Mouse (Mus musculus) bone marrow, adult 2 months (tissue): ENCODE measurements around the gene Lzts3. TPM values are rescaled to one million over a fixed set of nuclear protein-coding genes. Genes with fewer than 3 reads are reported as not detected.

Source experiments
- H3K27ac ChIP-seq: fragments of 200-500 bp; 2 replicates; pipeline ENCODE4 v1.5.1; 2012; ENCODE audit warnings: low read depth, mild to moderate bottlenecking, control low read depth, inconsistent platforms, low read length; ENCODE audit not compliant: control insufficient read depth, poor library complexity, insufficient read depth
- H3K4me1 ChIP-seq: fragments of 200-500 bp; 2 replicates; pipeline ENCODE4 v1.6.1; 2011; ENCODE audit warnings: low read length; ENCODE audit not compliant: control insufficient read depth, insufficient read depth
- H3K4me3 ChIP-seq: fragments of 200-500 bp; replicated peaks from 2 replicates; pipeline ENCODE3; 2011; ENCODE audit warnings: mild to moderate bottlenecking, low read depth, low read length, control low read depth; ENCODE audit not compliant: control insufficient read depth
- CTCF ChIP-seq: fragments of 200-500 bp; IDR thresholded peaks from 2 replicates; pipeline ENCODE4 v1.5.1; 2011; ENCODE audit warnings: low read length, control low read depth; ENCODE audit not compliant: control insufficient read depth, insufficient read depth
- POLR2A ChIP-seq: fragments of 200-500 bp; IDR thresholded peaks from 2 replicates; pipeline ENCODE4 v1.6.1; 2011; ENCODE audit warnings: low read depth, mild to moderate bottlenecking, control low read depth, low read length, borderline replicate concordance; ENCODE audit not compliant: control insufficient read depth
- WGBS: fragments of 180-500 bp; shearing (Covaris S2); methylation state at CpG from one replicate; pipeline ENCODE4 v1.1.7; 2018; 5-methylcytosine and 5-hydroxymethylcytosine counted together
- polyA plus RNA-seq: library from polyadenylated mRNA; stranded (reverse); fragments of >200 nt; gene quantifications from 2 replicates; pipeline ENCODE4 v1.2.4, GENCODE M21; 2011; ENCODE audit warnings: low replicate concordance; ENCODE audit not compliant: missing spikeins, insufficient read depth, insufficient read length

Gene Lzts3
- polyA plus RNA-seq, 1 experiment = 2.6 TPM

GRCm38 (mm10) chr2:130642197-130642660, 374 bp downstream of the Lzts3 start:
- Histone ChIP-seq H3K27ac (no peak overlapping the region; the same call in 1 of the 2 replicates), H3K4me3 (peak overlapping the region; percentile 74), H3K4me1 (no peaks in the 10 kb centered on the region)
- 2% methylated on average over 25 of the region's 27 CpGs for WGBS
- TF ChIP-seq POLR2A (no peak), CTCF (no peak)

- Histone ChIP-seq H3K27ac (no peak overlapping the region), H3K4me1 (no peaks in the 10 kb centered on the region), H3K4me3 (no peak overlapping the region)
- TF ChIP-seq POLR2A (no peak), CTCF (no peak)
- WGBS = 71% methylated on average over 6 of the region's 6 CpGs
These were observed 1.1 kb downstream of the Lzts3 start for GRCm38 (mm10) chr2:130641351-130642025.

- 85% methylated on average over 6 of the region's 6 CpGs for WGBS
- TF ChIP-seq CTCF (no peak), POLR2A (no peak)
These were observed 3.3 kb downstream of the Lzts3 start for GRCm38 (mm10) chr2:130639276-130639675.

GRCm38 (mm10) chr2:130638101-130638611, 4.4 kb downstream of the Lzts3 start:
- peaks cover 2% of the 10 kb centered on the region; the same call in 1 of the 2 replicates for H3K4me1 ChIP-seq
- TF ChIP-seq POLR2A = no peak
- WGBS = 58% methylated on average over 16 of the region's 16 CpGs
- no peak overlapping the region for H3K4me3 ChIP-seq
- no peak overlapping the region for H3K27ac ChIP-seq

More at GRCm38 (mm10) chr2:130639276-130639675, 3.3 kb downstream of the Lzts3 start:
- no peak overlapping the region for H3K4me3 ChIP-seq
- H3K4me1 ChIP-seq = peaks cover 2% of the 10 kb centered on the region; the same call in 1 of the 2 replicates
- no peak overlapping the region for H3K27ac ChIP-seq

- TF ChIP-seq CTCF = no peak
- no peak for TF ChIP-seq POLR2A
- Histone ChIP-seq H3K27ac (no peak overlapping the region), H3K4me1 (peaks cover 2% of the 10 kb centered on the region; the same call in 1 of the 2 replicates), H3K4me3 (no peak overlapping the region)
- WGBS = 10% methylated on average over 21 of the region's 21 CpGs
These were observed 6.8 kb downstream of the Lzts3 start for GRCm38 (mm10) chr2:130635847-130636246.

- TF ChIP-seq CTCF = peak; percentile 17; the same call in 1 of the 2 replicates
- 0 out of 2 replicates have a peak, but pooled peaks have one; percentile 4 for TF ChIP-seq POLR2A
- H3K27ac ChIP-seq = no peak overlapping the region
- H3K4me1 ChIP-seq = peaks cover 2% of the 10 kb centered on the region; the same call in 1 of the 2 replicates
- WGBS = 4% methylated on average over 38 of the region's 38 CpGs
- no peak overlapping the region for H3K4me3 ChIP-seq
These were observed 7.7 kb downstream of the Lzts3 start for GRCm38 (mm10) chr2:130634739-130635411.

- Histone ChIP-seq H3K4me1 (peaks cover 2% of the 10 kb centered on the region; the same call in 1 of the 2 replicates), H3K4me3 (no peak overlapping the region), H3K27ac (no peak overlapping the region)
- TF ChIP-seq CTCF (no peak), POLR2A (no peak)
- WGBS = 41% methylated on average over 14 of the region's 14 CpGs
These were observed 8.4 kb downstream of the Lzts3 start for GRCm38 (mm10) chr2:130634006-130634738.

GRCm38 (mm10) chr2:130632887-130633675, 9.5 kb downstream of the Lzts3 start:
- 67% methylated on average over 5 of the region's 5 CpGs for WGBS
- H3K27ac ChIP-seq = no peak overlapping the region
- no peak overlapping the region for H3K4me3 ChIP-seq
- TF ChIP-seq CTCF (no peak), POLR2A (no peak)
- H3K4me1 ChIP-seq = peaks cover 2% of the 10 kb centered on the region; the same call in 1 of the 2 replicates
